Mouse (Mus musculus) liver, embryonic 14.5 days (tissue): ENCODE results near the gene Pten.

Source experiments
- CTCF ChIP-seq: IDR thresholded peaks from 2 replicates; pipeline ENCODE4 v1.5.1; 2016; ENCODE audit warnings: antibody characterized with exemption, low read depth, control low read depth
- EP300 ChIP-seq: IDR thresholded peaks from 2 replicates; pipeline ENCODE4 v1.6.1; 2016; ENCODE audit warnings: antibody characterized with exemption, low read depth

DNA sequence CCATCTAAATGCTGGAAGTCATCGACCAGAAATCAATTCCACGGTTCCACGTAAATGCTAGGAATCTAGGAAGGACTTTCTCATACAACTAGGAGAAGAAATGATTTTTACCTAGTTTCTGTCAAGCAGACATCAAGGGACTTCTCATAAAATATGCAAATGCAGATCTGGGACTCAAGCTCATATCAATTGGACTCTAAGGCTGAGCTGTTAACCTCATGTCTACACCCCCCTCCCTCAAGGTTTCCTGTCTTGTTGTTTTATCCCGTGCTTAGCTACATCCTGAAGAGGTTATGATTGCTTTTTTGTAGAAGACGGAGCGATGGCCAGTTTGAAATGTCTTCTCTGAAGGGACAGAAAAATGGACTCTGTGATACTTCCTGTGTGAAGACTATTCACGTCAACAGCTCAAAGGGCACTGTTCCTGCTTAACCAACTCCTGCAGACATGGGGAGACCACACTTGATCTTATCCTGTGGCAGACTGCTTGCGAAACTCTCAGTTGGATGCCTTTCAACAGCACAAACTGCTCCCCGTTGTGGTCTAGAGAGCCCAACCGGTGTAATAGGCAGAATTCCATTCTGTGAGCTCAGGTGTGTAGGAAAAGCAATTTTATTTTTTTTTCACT is 111.9 kb downstream of the Pten start:
- TF ChIP-seq CTCF (no peak), EP300 (no peak)
